Mouse (Mus musculus) MN1 (cell line): ENCODE measurements around the gene Pigv.

Experiments
- DNase-seq: peaks from one replicate; pipeline ENCODE4 v3.0.0-alpha.2; 2016; ENCODE audit warnings: low spot score

Gene Pigv

DNA sequence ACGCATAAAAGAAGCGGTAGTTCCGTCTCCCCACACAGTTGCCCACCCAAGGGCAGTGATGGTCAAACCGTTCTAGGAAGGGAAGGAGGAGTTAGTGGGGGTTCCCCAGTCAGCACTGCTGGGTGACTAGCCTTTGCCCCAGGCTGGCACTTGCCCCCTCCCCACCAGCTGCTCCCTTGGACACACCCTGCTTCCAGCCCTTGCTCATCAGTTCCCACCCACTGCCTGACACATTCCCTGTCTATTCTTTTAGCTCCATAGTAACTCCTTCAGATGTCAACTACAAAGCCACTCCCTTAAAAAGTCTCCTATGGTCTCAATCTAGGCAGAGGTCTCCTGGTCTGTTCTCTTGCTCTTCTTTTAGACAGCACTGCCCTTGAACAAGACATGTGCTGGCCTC is 58.6 kb downstream of the Pigv start:
- no peak for DNase-seq

DNA sequence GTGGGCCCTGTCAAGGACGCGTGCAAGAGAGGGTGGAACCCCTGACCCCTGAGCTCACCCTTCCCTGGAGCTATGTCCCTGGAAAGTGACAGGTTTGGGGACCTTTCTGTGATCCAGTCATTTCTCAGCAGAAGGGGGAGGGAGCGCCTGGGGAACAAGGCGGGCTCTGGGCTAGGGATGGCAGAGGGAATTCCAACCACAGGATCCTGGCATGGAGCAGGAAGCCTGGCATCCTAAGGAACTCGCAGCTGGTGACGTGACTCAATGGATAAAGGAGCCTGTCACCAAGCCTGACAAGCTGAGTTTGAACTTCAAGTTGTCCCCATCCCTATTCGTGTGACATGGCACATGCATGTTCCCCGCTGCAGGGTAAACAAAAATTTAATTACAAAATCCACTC is 59.4 kb downstream of the Pigv start:
- no peak for DNase-seq

DNA sequence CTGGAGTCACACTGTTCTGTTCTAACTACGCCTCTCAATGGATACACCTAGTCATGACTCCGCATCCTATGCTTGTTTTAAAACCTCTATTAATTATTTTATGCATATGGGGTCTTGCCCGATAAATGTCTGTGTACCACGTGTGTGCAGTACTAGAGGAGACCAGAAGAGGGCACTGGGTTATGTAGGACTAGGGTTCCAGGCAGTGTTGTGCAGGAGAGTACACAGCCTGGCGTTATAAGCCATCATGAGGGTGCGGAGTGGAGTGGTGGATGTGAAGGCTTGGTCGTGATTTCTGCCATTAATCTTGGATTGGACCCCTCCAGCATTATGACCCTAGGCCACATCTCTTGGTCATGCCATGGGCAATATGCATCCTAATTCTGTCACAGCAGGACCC is 60.0 kb downstream of the Pigv start:
- DNase-seq: no peak

DNA sequence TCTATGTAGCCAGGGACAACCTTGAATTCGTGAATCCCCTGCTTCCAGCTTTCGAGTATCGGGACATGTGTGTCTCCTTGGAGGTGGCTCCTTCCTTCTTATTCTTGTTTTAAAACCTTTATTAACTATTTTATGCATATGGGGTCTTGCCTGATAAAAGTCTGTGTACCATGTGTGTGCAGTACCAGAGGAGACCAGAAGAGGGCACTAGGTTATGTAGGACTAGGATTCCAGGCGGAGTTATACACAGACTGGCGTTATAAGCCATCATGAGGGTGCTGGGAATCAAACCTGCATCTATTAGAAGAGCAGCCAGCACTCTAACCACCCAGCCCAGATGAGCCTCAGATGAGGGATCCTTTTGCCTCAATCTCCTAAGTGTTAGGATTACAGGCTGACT is 60.6 kb downstream of the Pigv start:
- no peak for DNase-seq
